Mouse (Mus musculus): ENCODE measurements at regions not wholly inside any gene's neighbourhood (a gene's known extent, or its start where the extent isn't known, plus 50 kb on each side); places are given as distances from the start of the nearest gene placed in this dataset.
"Not testable (repeated sequence)": the region's sequence is repeated elsewhere in the genome, so short reads cannot be mapped to it uniquely, and the experiment has no call there.

GRCm38 (mm10) chr2:171593884-171594283 lies 449.4 kb downstream of the Cbln4 start:
- 13% methylated on average over 3 of the region's 3 CpGs for WGBS
- Histone ChIP-seq H3K4me2 (replicated peaks) (no peak overlapping the region), H3K4me1 (replicated peaks; ENCODE audit: control insufficient read depth, insufficient read depth, low read length) (peaks cover 10% of the 10 kb centered on the region; the same call in 1 of the 2 replicates), H3K9ac (no peak overlapping the region), H3K36me3 (replicated peaks; ENCODE audit: control insufficient read depth, insufficient read depth) (no peaks in the 10 kb centered on the region), H3K9me3 (ENCODE audit: control insufficient read depth, low read length) (no peaks in the 10 kb centered on the region), H3K27ac (no peak overlapping the region; the same call in 1 of the 2 replicates), H3K27me3 (ENCODE audit: control insufficient read depth, insufficient read depth, low read length) (no peaks in the 10 kb centered on the region), H3K4me3 (replicated peaks; ENCODE audit: low read length) (no peak overlapping the region)
- no peak for DNase-seq (ENCODE audit: low spot score)
- no peak for ATAC-seq (ENCODE audit: low FRiP score)

GRCm38 (mm10) chr2:171592315-171592714 lies 451.0 kb downstream of the Cbln4 start:
- ATAC-seq (ENCODE audit: low FRiP score), result no peak
- Histone ChIP-seq H3K4me2 (replicated peaks) (no peak overlapping the region), H3K9ac (no peak overlapping the region), H3K9me3 (ENCODE audit: control insufficient read depth, low read length) (no peaks in the 10 kb centered on the region), H3K27me3 (ENCODE audit: control insufficient read depth, insufficient read depth, low read length) (no peaks in the 10 kb centered on the region), H3K4me3 (replicated peaks; ENCODE audit: low read length) (no peak overlapping the region), H3K4me1 (replicated peaks; ENCODE audit: control insufficient read depth, insufficient read depth, low read length) (peaks cover 20% of the 10 kb centered on the region), H3K27ac (no peak overlapping the region), H3K36me3 (replicated peaks; ENCODE audit: control insufficient read depth, insufficient read depth) (no peaks in the 10 kb centered on the region)
- DNase-seq (ENCODE audit: low spot score), result no peak
- whole genome bisulfite sequencing, result 76% methylated on average over 6 of the region's 6 CpGs

GRCm38 (mm10) chr2:171588158-171588557 lies 455.1 kb downstream of the Cbln4 start:
- no peak overlapping the region for H3K4me2 ChIP-seq (replicated peaks)
- H3K27ac ChIP-seq, result peak overlapping the region; percentile 1; the same call in 1 of the 2 replicates
- H3K4me1 ChIP-seq (replicated peaks; ENCODE audit: control insufficient read depth, insufficient read depth, low read length), result peaks cover 12% of the 10 kb centered on the region; the same call in 1 of the 2 replicates
- H3K27me3 ChIP-seq (ENCODE audit: control insufficient read depth, insufficient read depth, low read length), result no peaks in the 10 kb centered on the region
- no peak overlapping the region for H3K4me3 ChIP-seq (replicated peaks; ENCODE audit: low read length)
- ATAC-seq (ENCODE audit: low FRiP score) (no peak), DNase-seq (ENCODE audit: low spot score) (no peak)
- WGBS, result 23% methylated on average over 4 of the region's 4 CpGs
- H3K9ac ChIP-seq, result no peak overlapping the region
- no peaks in the 10 kb centered on the region for H3K36me3 ChIP-seq (replicated peaks; ENCODE audit: control insufficient read depth, insufficient read depth)
- no peaks in the 10 kb centered on the region for H3K9me3 ChIP-seq (ENCODE audit: control insufficient read depth, low read length)

- no peaks in the 10 kb centered on the region for H3K27me3 ChIP-seq (ENCODE audit: control insufficient read depth, insufficient read depth, low read length)
- no peaks in the 10 kb centered on the region for H3K9me3 ChIP-seq (ENCODE audit: control insufficient read depth, low read length)
- ATAC-seq (ENCODE audit: low FRiP score) (peak; percentile 65; the same call in 1 of the 2 replicates), DNase-seq (ENCODE audit: low spot score) (peak; percentile 68)
- peaks cover 12% of the 10 kb centered on the region; the same call in 1 of the 2 replicates for H3K4me1 ChIP-seq (replicated peaks; ENCODE audit: control insufficient read depth, insufficient read depth, low read length)
- H3K4me3 ChIP-seq (replicated peaks; ENCODE audit: low read length), result no peak overlapping the region
- H3K9ac ChIP-seq, result no peak overlapping the region
- no peaks in the 10 kb centered on the region for H3K36me3 ChIP-seq (replicated peaks; ENCODE audit: control insufficient read depth, insufficient read depth)
- WGBS, result 16% methylated on average over 9 of the region's 9 CpGs
- H3K27ac ChIP-seq, result peak overlapping the region; percentile 1; the same call in 1 of the 2 replicates
- peak overlapping the region; percentile 14; the same call in 1 of the 2 replicates for H3K4me2 ChIP-seq (replicated peaks)
These were observed 455.6 kb downstream of the Cbln4 start for GRCm38 (mm10) chr2:171587635-171588034.

- no peaks in the 10 kb centered on the region for H3K36me3 ChIP-seq (replicated peaks; ENCODE audit: control insufficient read depth, insufficient read depth)
- H3K9me3 ChIP-seq (ENCODE audit: control insufficient read depth, low read length), result no peaks in the 10 kb centered on the region
- ATAC-seq (ENCODE audit: low FRiP score) (no peak), DNase-seq (ENCODE audit: low spot score) (no peak)
- no peaks in the 10 kb centered on the region for H3K27me3 ChIP-seq (ENCODE audit: control insufficient read depth, insufficient read depth, low read length)
- H3K4me2 ChIP-seq (replicated peaks), result no peak overlapping the region
- no peak overlapping the region for H3K4me3 ChIP-seq (replicated peaks; ENCODE audit: low read length)
- no peak overlapping the region for H3K27ac ChIP-seq
- 96% methylated on average over 4 of the region's 4 CpGs for WGBS
- H3K4me1 ChIP-seq (replicated peaks; ENCODE audit: control insufficient read depth, insufficient read depth, low read length), result peaks cover 12% of the 10 kb centered on the region; the same call in 1 of the 2 replicates
- H3K9ac ChIP-seq, result no peak overlapping the region
These were observed 456.4 kb downstream of the Cbln4 start for GRCm38 (mm10) chr2:171586853-171587220.

GRCm38 (mm10) chr2:171586217-171586852 lies 456.9 kb downstream of the Cbln4 start:
- H3K4me3 ChIP-seq (replicated peaks; ENCODE audit: low read length), result no peak overlapping the region
- H3K27ac ChIP-seq, result no peak overlapping the region
- H3K36me3 ChIP-seq (replicated peaks; ENCODE audit: control insufficient read depth, insufficient read depth), result no peaks in the 10 kb centered on the region
- H3K27me3 ChIP-seq (ENCODE audit: control insufficient read depth, insufficient read depth, low read length), result no peaks in the 10 kb centered on the region
- peaks cover 12% of the 10 kb centered on the region; the same call in 1 of the 2 replicates for H3K4me1 ChIP-seq (replicated peaks; ENCODE audit: control insufficient read depth, insufficient read depth, low read length)
- WGBS, result 92% methylated on average over 6 of the region's 6 CpGs
- ATAC-seq (ENCODE audit: low FRiP score), result no peak
- H3K9ac ChIP-seq, result no peak overlapping the region
- no peak overlapping the region for H3K4me2 ChIP-seq (replicated peaks)
- no peak for DNase-seq (ENCODE audit: low spot score)
- no peaks in the 10 kb centered on the region for H3K9me3 ChIP-seq (ENCODE audit: control insufficient read depth, low read length)

- no peaks in the 10 kb centered on the region for H3K9me3 ChIP-seq (ENCODE audit: control insufficient read depth, low read length)
- H3K4me2 ChIP-seq (replicated peaks), result no peak overlapping the region
- WGBS, result 26% methylated on average over 3 of the region's 3 CpGs
- H3K36me3 ChIP-seq (replicated peaks; ENCODE audit: control insufficient read depth, insufficient read depth), result no peaks in the 10 kb centered on the region
- DNase-seq (ENCODE audit: low spot score) (no peak), ATAC-seq (ENCODE audit: low FRiP score) (no peak)
- no peak overlapping the region for H3K4me3 ChIP-seq (replicated peaks; ENCODE audit: low read length)
- no peak overlapping the region for H3K27ac ChIP-seq
- no peaks in the 10 kb centered on the region for H3K4me1 ChIP-seq (replicated peaks; ENCODE audit: control insufficient read depth, insufficient read depth, low read length)
- no peaks in the 10 kb centered on the region for H3K27me3 ChIP-seq (ENCODE audit: control insufficient read depth, insufficient read depth, low read length)
- H3K9ac ChIP-seq, result no peak overlapping the region
These were observed 468.9 kb downstream of the Cbln4 start for GRCm38 (mm10) chr2:171574360-171574759.

- DNase-seq (ENCODE audit: low spot score), result peak; percentile 25
- Histone ChIP-seq H3K9ac (no peak overlapping the region), H3K27me3 (ENCODE audit: control insufficient read depth, insufficient read depth, low read length) (no peaks in the 10 kb centered on the region), H3K27ac (no peak overlapping the region), H3K4me1 (replicated peaks; ENCODE audit: control insufficient read depth, insufficient read depth, low read length) (0 out of 2 replicates have a peak, but pooled peaks cover 4% of the 10 kb centered on the region), H3K36me3 (replicated peaks; ENCODE audit: control insufficient read depth, insufficient read depth) (no peaks in the 10 kb centered on the region), H3K4me2 (replicated peaks) (no peak overlapping the region), H3K4me3 (replicated peaks; ENCODE audit: low read length) (no peak overlapping the region), H3K9me3 (ENCODE audit: control insufficient read depth, low read length) (no peaks in the 10 kb centered on the region)
- no peak for ATAC-seq (ENCODE audit: low FRiP score)
- 61% methylated on average over 5 of the region's 5 CpGs for WGBS
These were observed 480.6 kb downstream of the Cbln4 start for GRCm38 (mm10) chr2:171562656-171563055.

GRCm38 (mm10) chr2:171542768-171543167 lies 500.5 kb downstream of the Cbln4 start:
- ATAC-seq (ENCODE audit: low FRiP score); H3K4me3 ChIP-seq (replicated peaks; ENCODE audit: low read length); H3K4me1 ChIP-seq (replicated peaks; ENCODE audit: control insufficient read depth, insufficient read depth, low read length); H3K36me3 ChIP-seq (replicated peaks; ENCODE audit: control insufficient read depth, insufficient read depth); H3K27me3 ChIP-seq (ENCODE audit: control insufficient read depth, insufficient read depth, low read length); H3K4me2 ChIP-seq (replicated peaks); H3K9ac ChIP-seq; DNase-seq (ENCODE audit: low spot score); H3K9me3 ChIP-seq (ENCODE audit: control insufficient read depth, low read length); H3K27ac ChIP-seq: not testable (repeated sequence)
- 91% methylated on average over 18 of the region's 18 CpGs for WGBS

Measured in hindbrain, embryonic 14.5 days (tissue).